ENCODE assay signal across 18 mouse cellular contexts in genomic region chr8:46585576-46585975, GRCm38 (mm10).
"Had no signal": no experiment of that assay in that cellular context is flagged by ENCODE, and none has a peak within 500 bp of the region (broad histone marks: within the 10 kb centered on the region; RNA-seq: fewer than 3 reads in every experiment).

No protein-coding gene starts in this region.

- H3K36me3 ChIP-seq: midbrain, embryonic 12.5 days had no signal

- H3K27me3 ChIP-seq: midbrain, embryonic 12.5 days; neural tube, embryonic 13.5 days; neural tube, embryonic 15.5 days had no signal

- H3K4me1 ChIP-seq: midbrain, embryonic 10.5 days; midbrain, embryonic 12.5 days; neural tube, embryonic 13.5 days; neural tube, embryonic 15.5 days had no signal

- H3K9ac ChIP-seq: lung, embryonic 14.5 days; midbrain, embryonic 12.5 days; neural tube, embryonic 13.5 days; neural tube, embryonic 15.5 days had no signal

- H3K4me3 ChIP-seq: midbrain, embryonic 10.5 days; midbrain, embryonic 12.5 days; myocyte; neural tube, embryonic 13.5 days; neural tube, embryonic 15.5 days had no signal

- DNase-seq: lung, embryonic 14.5 days; lung, postnatal 10 days; lung, postnatal 4 days; midbrain, embryonic 14.5 days; retina, postnatal 1 day; right cerebral cortex, adult 18-20 months; right cerebral cortex, postnatal 25 days; right cerebral cortex, postnatal 4 days; spleen, adult 18-20 months; thymus, adult 18-20 months; thymus, postnatal 14 days; thymus, postnatal 36 days had no signal

- H3K4me2 ChIP-seq: lung, embryonic 14.5 days; midbrain, embryonic 12.5 days; neural tube, embryonic 13.5 days; neural tube, embryonic 15.5 days had no signal

- H3K9me3 ChIP-seq: midbrain, embryonic 10.5 days; midbrain, embryonic 12.5 days; neural tube, embryonic 13.5 days; neural tube, embryonic 15.5 days had no signal

- H3K27ac ChIP-seq: midbrain, embryonic 10.5 days; midbrain, embryonic 12.5 days; neural tube, embryonic 13.5 days; neural tube, embryonic 15.5 days had no signal

- ATAC-seq: midbrain, embryonic 16.5 days had no signal
